Mouse (Mus musculus) thymus, postnatal 4 days (tissue): ENCODE data around the gene Pigt.

Experiments used
- DNase-seq: peaks from one replicate; pipeline ENCODE4 v3.0.0; 2021

The Pigt gene

DNA sequence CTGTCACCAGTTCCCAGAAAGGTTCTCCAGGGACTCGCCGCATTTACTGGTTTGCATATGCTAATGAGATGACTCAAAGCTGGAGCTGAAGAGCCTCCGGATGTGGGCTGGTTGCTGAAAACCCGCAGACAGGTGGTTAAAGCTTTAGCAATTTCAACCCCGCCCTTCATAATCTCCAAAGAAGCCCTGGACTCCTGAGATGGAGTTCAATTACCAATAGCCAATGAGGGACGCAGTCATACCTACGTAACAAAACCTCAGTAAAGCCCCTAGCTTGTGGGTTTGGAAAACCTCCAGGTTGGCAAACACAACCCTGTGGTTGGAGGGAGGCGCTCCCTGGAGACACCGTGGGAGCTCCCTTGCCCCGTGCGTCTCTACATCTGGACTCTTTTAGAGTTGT, 24.5 kb downstream of the Pigt start:
- DNase-seq: peak; percentile 49

DNA sequence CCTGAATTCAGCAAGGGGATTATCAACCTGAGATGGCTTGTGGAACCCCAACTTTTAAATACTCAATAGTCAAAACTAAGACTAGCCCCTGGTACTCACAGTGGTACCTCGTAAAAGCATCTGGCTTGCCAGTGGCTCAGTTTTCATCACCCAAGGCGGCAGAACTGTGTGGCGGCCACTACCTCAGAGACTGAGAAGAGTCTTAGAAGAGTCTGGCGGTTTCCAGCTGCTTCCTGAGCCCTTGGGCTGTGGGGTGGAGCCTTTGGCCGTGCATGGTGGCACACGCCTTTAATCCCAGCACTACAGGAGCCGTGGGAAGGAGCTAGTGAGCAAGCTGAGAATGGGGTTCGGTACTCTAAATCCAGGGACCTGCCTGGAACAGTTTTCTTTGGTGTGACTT, 25.0 kb downstream of the Pigt start:
- peak; percentile 24 for DNase-seq

DNA sequence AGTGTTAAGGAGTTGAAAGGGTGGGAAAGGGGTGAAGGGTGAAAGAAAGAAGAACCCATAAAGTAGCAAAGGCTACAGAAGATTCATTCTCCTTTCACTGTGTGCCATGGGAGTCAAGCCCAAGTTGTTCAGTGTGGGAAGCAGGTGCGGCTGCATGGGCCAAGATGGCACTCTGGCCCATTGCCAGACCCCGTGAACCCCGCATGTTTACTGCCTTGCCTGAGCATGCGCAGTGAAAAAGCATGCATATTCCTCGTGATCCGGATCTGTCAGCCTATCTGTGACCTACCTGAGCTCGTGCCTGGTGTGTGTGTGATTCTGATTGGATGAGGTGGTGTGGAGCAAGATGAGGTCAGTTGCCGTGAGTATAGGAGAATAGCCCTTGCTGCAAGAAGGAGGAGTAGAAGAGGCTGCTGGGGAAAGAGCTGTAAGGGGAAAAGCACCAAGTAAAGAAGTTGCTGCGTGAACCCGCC, 26.0 kb downstream of the Pigt start:
- DNase-seq: no peak

DNA sequence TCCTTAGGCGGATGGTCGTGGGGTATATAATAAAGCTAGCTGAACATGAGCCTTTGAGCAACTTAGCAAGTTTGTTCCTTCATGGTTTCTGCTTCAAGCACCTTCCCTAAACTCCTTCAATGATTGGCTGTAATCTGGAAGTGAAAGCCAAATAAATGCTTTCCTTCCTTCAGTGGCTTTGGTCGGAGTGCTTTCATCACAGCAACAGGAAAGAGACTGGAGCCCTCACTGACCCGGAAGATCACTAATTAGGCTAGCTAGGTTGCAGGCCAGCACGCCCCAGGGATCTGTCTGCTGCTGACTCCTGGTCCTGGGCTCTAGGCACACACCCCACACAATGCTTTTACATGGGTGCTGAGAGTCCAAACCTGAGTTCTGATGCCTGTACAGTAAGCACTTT, 31.2 kb downstream of the Pigt start:
- DNase-seq: no peak

DNA sequence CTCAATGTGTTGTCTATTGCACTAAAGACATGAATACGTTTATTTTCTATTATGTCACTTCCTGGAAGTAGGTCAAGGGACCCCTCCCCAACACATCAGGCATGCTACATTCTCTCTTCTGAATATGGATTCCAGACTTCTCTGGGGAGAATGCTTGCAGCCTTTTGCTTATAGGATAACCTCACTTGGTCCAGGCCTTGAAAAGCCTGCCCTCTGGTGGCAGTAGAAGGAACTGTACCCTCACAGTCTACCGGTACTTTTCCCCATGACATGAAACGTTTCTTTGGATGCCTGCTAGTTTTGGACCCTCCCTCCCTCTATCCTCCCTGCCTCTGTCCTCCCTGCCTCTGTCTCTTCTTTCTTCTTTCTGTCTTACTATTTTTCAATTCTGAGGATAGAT, 33.8 kb downstream of the Pigt start:
- peak; percentile 83 for DNase-seq

DNA sequence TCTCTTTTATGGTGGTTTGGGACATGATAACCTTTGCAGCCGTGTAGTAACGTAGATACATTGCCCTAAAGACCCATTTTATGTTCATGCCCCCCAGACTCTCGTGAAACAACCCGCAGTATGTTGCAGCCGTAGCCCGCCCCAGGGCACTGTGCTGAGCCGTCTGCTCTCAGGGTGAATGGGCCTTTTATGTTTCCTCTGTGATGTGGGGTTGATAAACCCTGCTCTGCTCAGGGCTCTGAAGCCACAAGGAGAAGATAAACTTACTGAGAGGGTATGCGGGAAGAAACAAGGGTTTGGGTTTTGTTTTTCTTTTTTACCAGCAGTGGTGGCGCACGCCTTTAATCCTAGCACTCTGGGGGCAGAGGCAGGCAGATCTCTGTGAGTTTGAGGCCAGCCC, 37.0 kb downstream of the Pigt start:
- DNase-seq: peak; percentile 32

DNA sequence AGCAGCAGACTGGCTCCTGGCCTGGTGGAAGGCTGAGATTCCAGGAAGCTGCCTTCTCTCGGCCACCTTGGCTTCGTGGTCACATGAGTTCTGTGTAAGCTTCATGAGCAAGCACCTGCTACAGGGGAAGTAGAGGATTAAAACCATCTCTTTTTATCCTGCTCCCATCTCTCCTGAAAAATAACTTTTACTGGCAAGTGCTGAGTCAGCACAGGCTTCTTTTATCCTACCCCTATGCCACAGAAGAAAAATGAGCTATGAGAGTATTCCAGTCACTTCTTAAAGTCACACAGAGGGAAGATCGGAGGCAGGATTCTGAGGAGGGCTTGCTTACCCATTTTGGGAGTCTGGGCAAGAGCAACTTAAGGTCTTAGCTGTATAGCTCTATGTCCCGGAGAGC, 39.7 kb downstream of the Pigt start:
- DNase-seq: no peak

DNA sequence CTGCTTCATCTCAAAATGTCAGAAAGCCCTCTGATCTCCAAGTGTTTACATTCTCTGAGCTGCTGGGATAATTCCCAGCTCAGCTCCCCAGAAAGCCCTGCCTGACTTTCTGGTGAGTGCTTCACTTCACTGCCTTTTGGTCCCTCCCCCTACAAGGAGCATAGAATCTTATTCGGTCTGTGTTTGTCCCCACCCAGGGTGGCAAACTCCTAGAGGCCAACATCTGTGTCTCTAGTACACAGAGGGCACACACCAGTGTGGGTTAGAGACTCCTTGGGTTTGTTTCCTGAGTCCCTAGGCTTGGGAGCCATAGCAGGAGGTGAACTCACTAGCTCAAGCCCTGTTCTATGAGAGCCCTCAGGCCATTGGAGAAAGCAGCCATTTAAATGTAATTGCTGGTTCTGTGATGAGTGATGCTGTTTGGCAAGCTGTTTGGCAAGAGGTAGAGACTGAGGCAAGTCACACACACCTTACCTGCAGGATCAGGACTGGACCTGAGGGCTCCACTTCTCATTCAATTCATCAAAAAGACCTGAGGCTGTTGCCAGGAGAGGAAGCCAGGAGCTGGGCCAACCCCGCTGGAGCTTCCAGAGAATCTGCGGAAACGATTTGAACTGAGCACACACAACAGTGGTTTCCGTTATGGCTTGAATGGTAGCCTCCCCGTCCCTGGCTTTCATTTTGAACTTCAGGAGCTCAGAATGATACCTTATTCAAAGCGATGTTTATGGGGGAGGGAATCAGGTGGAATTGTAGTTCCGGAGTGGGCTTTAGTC, 43.5 kb downstream of the Pigt start:
- DNase-seq: no peak

DNA sequence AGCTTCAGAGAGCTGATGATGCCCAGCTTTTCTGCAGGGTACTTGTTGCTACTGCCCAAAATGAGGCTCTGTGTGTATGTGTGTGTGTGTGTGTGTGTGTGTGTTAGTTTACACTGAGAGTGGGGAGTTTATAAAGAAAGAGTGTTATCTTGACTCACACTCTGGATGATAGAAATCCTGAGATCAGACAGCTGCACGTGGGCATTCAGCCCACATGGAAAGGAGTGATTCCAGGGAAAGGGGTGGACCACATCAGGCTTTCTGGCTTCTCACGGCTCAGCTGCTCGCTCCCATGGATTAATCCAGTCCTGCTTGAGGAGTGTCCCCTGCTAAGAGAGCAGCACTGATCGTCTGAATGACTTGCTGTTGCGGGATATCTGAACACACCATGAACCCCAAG, 44.8 kb downstream of the Pigt start:
- DNase-seq: no peak

DNA sequence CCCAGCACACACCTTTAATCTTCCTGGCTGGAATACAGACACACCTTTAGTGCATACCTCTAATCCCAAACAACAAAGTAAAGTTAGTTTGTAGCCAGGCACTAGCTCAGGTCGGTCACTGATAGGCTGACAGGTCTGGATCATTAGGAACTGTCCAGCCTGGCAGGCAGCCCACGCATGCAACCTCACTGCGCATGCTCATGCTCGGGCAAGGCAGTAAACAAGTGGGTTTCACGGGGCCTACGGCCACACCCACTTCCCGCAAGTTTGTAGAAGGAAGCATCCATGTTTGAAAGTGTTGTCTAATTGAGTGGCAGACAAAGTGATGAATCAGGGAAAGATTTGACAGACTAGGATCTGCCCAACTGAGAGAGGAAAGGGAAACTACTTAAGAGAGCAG, 45.3 kb downstream of the Pigt start:
- no peak for DNase-seq

DNA sequence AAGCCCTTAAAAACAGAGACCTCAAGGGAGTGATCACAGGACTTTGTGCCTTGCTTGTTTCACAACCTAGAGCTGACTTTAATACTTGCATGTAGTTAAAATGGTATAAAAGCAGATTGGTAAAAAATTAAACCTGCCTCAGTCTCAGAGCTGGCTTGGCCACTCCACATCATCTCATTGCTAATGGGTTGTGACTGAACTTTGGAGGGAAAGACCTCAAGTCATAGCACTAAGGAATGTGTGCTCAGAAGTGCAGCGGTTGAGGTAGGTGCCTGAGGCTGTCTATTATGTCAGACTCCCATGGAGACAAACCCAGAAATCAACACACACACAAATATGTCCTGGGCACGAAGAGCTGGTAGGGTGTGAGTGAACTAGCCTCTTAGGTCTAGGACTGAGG, 46.4 kb downstream of the Pigt start:
- no peak for DNase-seq

DNA sequence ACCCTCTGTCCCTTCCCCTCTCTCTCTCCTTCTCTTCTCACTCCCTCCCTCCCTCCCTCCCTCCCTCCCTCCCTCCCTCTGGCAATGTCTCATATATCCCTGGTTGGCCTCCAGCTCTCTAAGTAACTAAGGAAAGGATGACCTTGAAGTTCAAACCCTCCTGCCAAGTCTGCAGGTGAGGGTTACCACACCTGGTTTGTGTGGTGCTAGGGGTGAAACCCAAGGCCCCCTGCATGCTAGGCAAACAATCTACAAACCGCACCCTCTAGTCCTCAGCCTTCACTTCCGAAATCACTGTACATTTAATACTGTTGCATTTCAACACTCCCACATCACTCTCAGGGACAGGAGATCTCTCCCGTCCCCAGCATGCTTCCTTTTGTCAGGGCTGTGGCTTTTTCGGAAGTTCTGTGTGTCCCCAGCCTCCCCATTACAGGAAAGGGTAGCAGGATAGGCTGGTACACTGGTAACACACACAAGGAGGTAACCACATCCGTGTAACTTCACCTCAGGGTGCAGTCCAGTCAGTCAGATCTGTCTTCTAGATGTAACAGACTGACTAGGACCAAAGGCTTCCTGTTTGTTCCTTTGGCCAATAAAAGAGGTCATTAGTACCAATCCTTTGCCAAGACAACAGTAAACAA, 47.3 kb downstream of the Pigt start:
- DNase-seq: no peak

DNA sequence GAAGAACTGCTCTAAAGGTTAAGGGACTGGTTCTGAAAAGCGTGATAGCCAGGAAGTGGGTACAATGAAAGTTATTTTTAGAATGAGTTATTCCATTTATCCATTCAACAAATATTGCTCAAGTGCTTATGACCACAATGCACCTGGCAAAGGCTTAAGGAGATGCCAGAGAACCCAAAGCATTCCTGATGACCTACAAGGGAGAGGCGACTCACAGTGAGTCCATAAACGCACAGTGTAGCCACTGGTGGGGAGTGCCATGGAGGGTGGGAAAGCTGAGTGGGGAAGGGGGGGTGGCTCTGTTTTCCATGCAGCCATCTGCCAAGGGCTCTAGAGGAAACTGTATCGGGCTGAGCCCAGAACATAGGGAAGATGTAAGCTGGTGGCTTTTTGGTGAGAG, 52.0 kb downstream of the Pigt start:
- no peak for DNase-seq

DNA sequence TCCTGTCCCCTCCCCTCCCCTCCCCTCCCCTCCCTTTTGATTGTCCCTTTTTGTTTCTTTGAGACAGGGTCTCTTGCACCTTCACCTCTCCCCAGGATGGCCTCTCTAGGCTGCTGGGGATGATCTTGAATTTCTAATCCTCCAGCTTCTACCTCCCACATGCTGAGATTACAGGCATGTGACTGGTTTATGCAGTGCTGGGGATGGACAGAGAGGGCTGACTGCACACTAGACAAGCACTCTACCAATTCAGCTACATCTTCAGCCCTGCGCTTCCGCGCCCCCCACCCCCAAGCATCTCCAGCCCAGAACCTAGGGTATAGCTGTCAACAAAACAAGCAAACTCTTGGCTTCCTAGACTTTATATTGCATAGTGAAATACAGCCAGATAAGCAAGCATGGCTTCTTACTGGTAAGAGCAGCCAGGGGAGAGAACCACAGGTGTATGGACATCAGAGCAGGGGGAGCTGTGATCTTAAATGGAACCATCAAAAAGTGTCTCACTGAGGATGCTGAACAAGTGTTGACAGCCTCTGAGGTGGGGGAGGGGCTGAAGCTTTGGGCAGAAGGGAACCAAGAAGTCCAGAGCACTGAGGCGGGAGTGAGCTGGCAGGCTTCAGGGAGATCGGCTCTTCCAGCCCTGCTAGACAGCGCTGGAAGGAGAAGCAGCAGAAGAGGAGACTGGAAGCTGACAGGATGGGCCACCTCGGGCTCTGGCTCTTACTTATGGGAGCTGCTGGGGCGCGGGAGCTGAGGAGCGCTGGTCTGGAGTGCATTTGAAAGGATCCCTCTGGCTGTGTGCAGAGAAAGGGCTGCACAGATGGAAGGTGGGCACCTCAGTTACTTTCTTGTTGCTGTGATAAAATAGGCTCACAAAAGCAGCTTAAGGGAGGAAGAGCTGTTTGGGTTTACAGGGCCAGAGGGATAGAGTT, 52.9 kb downstream of the Pigt start:
- no peak for DNase-seq

DNA sequence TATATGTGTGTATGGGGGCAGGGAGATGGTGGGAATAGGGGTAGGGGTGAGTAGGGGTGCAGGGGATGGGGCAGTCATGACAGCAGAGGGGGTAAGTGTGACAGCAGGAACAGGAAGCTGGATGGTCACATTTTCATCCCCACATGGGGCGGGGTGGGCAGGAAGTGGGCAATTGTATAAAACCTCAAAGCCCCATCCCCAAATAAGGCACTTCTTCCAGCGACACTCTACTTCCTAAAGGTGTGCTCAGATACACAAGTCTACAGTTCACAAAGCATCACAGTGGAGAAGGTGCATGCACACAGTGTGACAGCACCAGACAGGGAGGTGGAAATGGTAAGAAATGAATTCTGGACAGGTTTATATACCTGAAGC, 53.6 kb downstream of the Pigt start:
- no peak for DNase-seq

DNA sequence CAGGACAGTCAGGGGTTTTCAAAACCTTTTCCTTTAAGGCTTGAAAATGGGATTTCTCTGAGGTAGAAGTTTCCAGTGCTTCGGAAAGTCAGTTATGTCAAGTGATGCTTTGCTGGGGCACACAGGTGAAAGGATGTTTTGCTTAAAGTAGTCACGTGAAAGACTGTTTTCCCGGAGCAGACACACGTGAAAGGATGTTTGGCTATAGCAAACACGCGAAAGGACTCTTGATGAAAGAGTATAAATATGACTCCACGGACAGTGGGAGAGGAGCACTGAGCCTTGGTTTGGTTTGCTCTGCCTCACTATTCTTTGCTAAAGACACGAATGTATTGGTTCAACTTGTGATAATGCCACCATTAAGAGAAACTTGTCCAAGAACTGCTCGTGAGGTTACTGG, 54.2 kb downstream of the Pigt start:
- no peak for DNase-seq
